Mouse (Mus musculus): Measurements from ENCODE around the gene Vsig1. TPM values are rescaled to one million over a fixed set of nuclear protein-coding genes. Genes with fewer than 3 reads are reported as not detected.

Gene Vsig1
- total RNA-seq, 2 experiments from 2014 or later, result 0.27 TPM

Other genes with a start within 250 kb of the Vsig1 start
- 10 to 100 TPM; 23.2 to 28.8 TPM for gene Mid2, start 243.0 kb upstream of the Vsig1 start, total RNA-seq (2021)
- not detected for gene Tex13b, start 94.2 kb upstream of the Vsig1 start, total RNA-seq (2021)
- gene Psmd10, start 49.1 kb downstream of the Vsig1 start, total RNA-seq (2021), result 10 to 100 TPM; 13.8 to 14.5 TPM
- 10 to 100 TPM; 13.0 to 20.5 TPM for gene Atg4a, start 49.3 kb downstream of the Vsig1 start, total RNA-seq (2021)

Measured in layer of hippocampus, postnatal 10 days (tissue).